Mouse (Mus musculus) testis, adult 2 months (tissue): Measurements from ENCODE around the gene Fndc10.

Experiments used
- CTCF ChIP-seq: fragments of 200-500 bp; IDR thresholded peaks from 2 replicates; pipeline ENCODE4 v1.5.1; 2012; ENCODE audit warnings: low read depth, mild to moderate bottlenecking, inconsistent platforms, low read length, moderate library complexity; ENCODE audit not compliant: control insufficient read depth, insufficient read depth, insufficient replicate concordance
- POLR2A ChIP-seq: fragments of 200-500 bp; IDR thresholded peaks from 2 replicates; pipeline ENCODE4 v1.6.1; 2012; ENCODE audit warnings: low read depth, mild to moderate bottlenecking, inconsistent platforms, low read length, moderate library complexity; ENCODE audit not compliant: control insufficient read depth

DNA sequence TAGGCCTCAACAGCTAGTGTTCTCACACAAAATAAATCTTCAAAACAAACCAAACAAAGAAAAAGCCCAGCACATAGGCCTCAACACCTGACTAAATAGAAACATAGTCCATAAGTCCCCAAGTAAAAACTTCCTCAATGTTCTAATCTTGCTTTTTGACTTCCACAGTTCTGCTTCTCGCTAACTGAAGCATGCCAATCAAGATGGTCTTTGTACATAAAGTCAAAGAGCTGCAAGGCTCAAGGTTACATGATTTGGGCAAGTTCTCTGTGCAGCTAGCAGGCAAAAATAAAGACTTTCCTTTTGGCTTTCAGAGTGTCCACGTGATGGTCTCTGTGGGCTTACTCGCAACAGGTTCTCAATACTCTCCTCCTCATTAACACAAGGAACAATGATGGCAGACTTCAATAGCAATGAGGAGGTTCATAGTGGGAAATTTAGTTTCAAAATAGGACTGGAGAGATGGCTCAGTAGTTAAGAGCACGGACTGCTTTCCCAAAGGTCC lies 9.3 kb downstream of the Fndc10 start:
- TF ChIP-seq CTCF (no peak), POLR2A (no peak)
